Mouse (Mus musculus): Measurements from ENCODE around the gene Spire2.

DNA sequence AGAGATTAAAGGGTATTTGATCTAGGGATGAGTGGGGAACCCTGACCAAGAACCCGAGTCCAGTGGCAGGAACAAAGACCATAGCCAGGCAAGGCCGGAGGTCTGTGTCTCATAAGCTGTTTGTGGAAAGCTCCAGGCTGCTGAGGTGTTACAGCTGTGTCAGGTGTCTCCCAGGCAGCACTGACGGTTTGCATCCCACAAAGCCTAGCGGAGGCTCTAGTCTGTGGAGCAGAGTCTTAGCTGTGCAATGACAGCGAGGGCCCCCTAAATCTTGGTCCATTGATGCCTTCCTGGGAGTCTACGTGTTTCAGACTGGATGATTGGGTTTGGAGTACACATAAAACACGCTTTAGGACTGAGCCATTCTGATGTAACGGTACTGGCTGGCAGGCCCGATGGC, 69.4 kb downstream of the Spire2 start:
- TF ChIP-seq POLR2A (IDR thresholded peaks at IDR 0.05; ENCODE audit: borderline replicate concordance, insufficient read depth, low read length), result no peak
- no peak for TF ChIP-seq CTCF (IDR thresholded peaks at IDR 0.05; ENCODE audit: borderline replicate concordance, insufficient read depth, low read depth, low read length)

Measured in cerebellum, adult 2 months (tissue).